7 mouse cellular contexts compared by ENCODE assay signal in genomic region chr11:120712771-120713568, GRCm38 (mm10). TPM values are rescaled to one million over a fixed set of nuclear protein-coding genes. Genes with fewer than 3 reads are reported as not detected.
DNase-seq lines count a peak whose midpoint lies in the region; ATAC-seq lines count a peak whose summit lies in the region.

No protein-coding gene starts in this region.

- H3K27ac ChIP-seq in heart, embryonic 11.5 days (ENCODE audit: low read depth, low read length): peak overlapping the region; percentile 76

- H3K36me3 ChIP-seq in heart, embryonic 11.5 days (ENCODE audit: control insufficient read depth, insufficient read depth, low read length): peaks cover 14% of the 10 kb centered on the region

- peaks cover 13% of the 10 kb centered on the region for H3K4me1 ChIP-seq in heart, embryonic 11.5 days (ENCODE audit: control insufficient read depth, insufficient read depth, low read length)

- H3K4me3 ChIP-seq in heart, embryonic 11.5 days (ENCODE audit: low read depth, low read length): peak overlapping the region; percentile 55

- H3K4me2 ChIP-seq in heart, embryonic 11.5 days: peak overlapping the region; percentile 100

- peak overlapping the region; percentile 80 for H3K9ac ChIP-seq in heart, embryonic 11.5 days (ENCODE audit: low read depth, low read length)

- WGBS in heart, embryonic 11.5 days (ENCODE audit: insufficient replicate concordance): under 1% methylated on average over 38 of the region's 38 CpGs

- H3K27me3 ChIP-seq in heart, embryonic 11.5 days (ENCODE audit: control insufficient read depth, insufficient read depth, low read length): no peaks in the 10 kb centered on the region

- no peaks in the 10 kb centered on the region for H3K9me3 ChIP-seq in heart, embryonic 11.5 days (replicated peaks; ENCODE audit: control insufficient read depth, low read length)

- ATAC-seq in heart, embryonic 11.5 days (replicated peaks; ENCODE audit: insufficient number of reproducible peaks, low FRiP score, low TSS enrichment): peak; percentile 24

- peak; percentile 44 to 53 for DNase-seq in CD8-positive naive resting alpha-beta T cell, adult 2 months (ENCODE audit: low read depth in 2 of 2, low spot score in 2 of 2)
- DNase-seq in Muller cell, postnatal 12 days (ENCODE audit: inconsistent ontology term): peak; percentile 77
- DNase-seq in embryo, embryonic 10.5 days (ENCODE audit: low spot score): peak; percentile 76
- DNase-seq in kidney, adult 9 months: peak; percentile 53
- peak; percentile 49 for DNase-seq in lung, postnatal 10 days
- peak; percentile 73 for DNase-seq in retina, postnatal 1 day

RNA-seq across cellular contexts. Expression of gene Cenpx, which starts 0.6 kb away (rescaled TPM):
- polyA plus RNA-seq in heart, embryonic 11.5 days (2014; fragmentation: Nextera tagmentation; extraction: Ambion mirVana): 114 and 129 TPM in 2 replicates

RNA-seq across cellular contexts. Expression of gene Lrrc45, which starts 0.8 kb away (rescaled TPM):
- 21.8 and 23.2 TPM in 2 replicates for polyA plus RNA-seq in heart, embryonic 11.5 days (2014; fragmentation: Nextera tagmentation; extraction: Ambion mirVana)

RNA-seq across cellular contexts. Expression of gene Rac3, which starts 8.3 kb away (rescaled TPM):
- polyA plus RNA-seq in heart, embryonic 11.5 days (2014; fragmentation: Nextera tagmentation; extraction: Ambion mirVana): 1.7 and 3.0 TPM in 2 replicates

RNA-seq across cellular contexts. Expression of gene Dcxr, which starts 14.1 kb away (rescaled TPM):
- 5.1 and 6.6 TPM in 2 replicates for polyA plus RNA-seq in heart, embryonic 11.5 days (2014; fragmentation: Nextera tagmentation; extraction: Ambion mirVana)

RNA-seq across cellular contexts. Expression of gene Cbr2, which starts 18.9 kb away (rescaled TPM):
- 0.36 and 1.0 TPM in 2 replicates for polyA plus RNA-seq in heart, embryonic 11.5 days (2014; fragmentation: Nextera tagmentation; extraction: Ambion mirVana)

Comparison
In these comparisons a context has a peak if more than half of its experiments do, and no peak if none do; other contexts are left out.
1. Peak in every context shown above with its lines: DNase-seq, ATAC-seq, H3K4me3 ChIP-seq and H3K27ac ChIP-seq.